Mouse (Mus musculus) midbrain, embryonic 14.5 days (tissue): ENCODE measurements around the gene Chrna5. TPM values are rescaled to one million over a fixed set of nuclear protein-coding genes. Genes with fewer than 3 reads are reported as not detected.

ENCODE experiments used
- ATAC-seq: fragments of 200-750 bp; cut with Nextera tagmentation; 2 replicates; pipeline ENCODE4 v1.8.0; 2017; ENCODE audit warnings: moderate number of reproducible peaks, moderate library complexity; ENCODE audit not compliant: low FRiP score, low TSS enrichment
- DNase-seq: peaks from one replicate; pipeline ENCODE4 v3.0.0-alpha.2; 2015
- H3K27ac ChIP-seq: fragments of 300-500 bp; sonication (generic); replicated peaks from 2 replicates; pipeline ENCODE4 v1.5.1; 2014; ENCODE audit warnings: mild to moderate bottlenecking, low read depth, low read length, moderate library complexity
- H3K27me3 ChIP-seq: fragments of 300-500 bp; sonication (generic); 2 replicates; pipeline ENCODE4 v1.6.1; 2014; ENCODE audit warnings: low read length, control low read depth, mixed read lengths; ENCODE audit not compliant: control insufficient read depth, insufficient read depth
- H3K36me3 ChIP-seq: fragments of 300-500 bp; sonication (generic); 2 replicates; pipeline ENCODE4 v1.6.1; 2014; ENCODE audit warnings: low read length, control low read depth; ENCODE audit not compliant: control insufficient read depth, insufficient read depth
- H3K4me1 ChIP-seq: fragments of 300-500 bp; sonication (generic); 2 replicates; pipeline ENCODE4 v1.6.1; 2014; ENCODE audit warnings: mild to moderate bottlenecking, antibody characterized with exemption, low read length, control low read depth; ENCODE audit not compliant: control insufficient read depth, insufficient read depth
- H3K4me2 ChIP-seq: fragments of 300-500 bp; sonication (generic); 2 replicates; pipeline ENCODE4 v1.6.1; 2014; ENCODE audit warnings: mild to moderate bottlenecking, low read length, moderate library complexity
- H3K4me3 ChIP-seq: fragments of 300-500 bp; sonication (generic); replicated peaks from 2 replicates; pipeline ENCODE4 v1.5.1; 2014; ENCODE audit warnings: low read depth, low read length
- H3K9ac ChIP-seq: fragments of 300-500 bp; sonication (generic); replicated peaks from 2 replicates; pipeline ENCODE4 v1.6.1; 2014; ENCODE audit warnings: mild to moderate bottlenecking, low read length, moderate library complexity
- H3K9me3 ChIP-seq: fragments of 300-500 bp; sonication (generic); 2 replicates; pipeline ENCODE4 v1.6.1; 2016; ENCODE audit warnings: low read length, control low read depth, mixed read lengths; ENCODE audit not compliant: control insufficient read depth
- WGBS: fragments of 180-500 bp; shearing (Covaris S2); extraction: QIAGEN DNeasy Blood & Tissue Kit; methylation state at CpG from one replicate; pipeline ENCODE4 v1.1.7; 2014; 5-methylcytosine and 5-hydroxymethylcytosine counted together
- polyA plus RNA-seq: library from polyadenylated mRNA; unstranded; fragments of >200 nt; fragmentation: Nextera tagmentation; extraction: Ambion mirVana; gene quantifications from 2 replicates; pipeline ENCODE4 v1.2.1, GENCODE M21; 2014

The Chrna5 gene
- polyA plus RNA-seq, 1 experiment from 2014 or later: 8.0 TPM

DNA sequence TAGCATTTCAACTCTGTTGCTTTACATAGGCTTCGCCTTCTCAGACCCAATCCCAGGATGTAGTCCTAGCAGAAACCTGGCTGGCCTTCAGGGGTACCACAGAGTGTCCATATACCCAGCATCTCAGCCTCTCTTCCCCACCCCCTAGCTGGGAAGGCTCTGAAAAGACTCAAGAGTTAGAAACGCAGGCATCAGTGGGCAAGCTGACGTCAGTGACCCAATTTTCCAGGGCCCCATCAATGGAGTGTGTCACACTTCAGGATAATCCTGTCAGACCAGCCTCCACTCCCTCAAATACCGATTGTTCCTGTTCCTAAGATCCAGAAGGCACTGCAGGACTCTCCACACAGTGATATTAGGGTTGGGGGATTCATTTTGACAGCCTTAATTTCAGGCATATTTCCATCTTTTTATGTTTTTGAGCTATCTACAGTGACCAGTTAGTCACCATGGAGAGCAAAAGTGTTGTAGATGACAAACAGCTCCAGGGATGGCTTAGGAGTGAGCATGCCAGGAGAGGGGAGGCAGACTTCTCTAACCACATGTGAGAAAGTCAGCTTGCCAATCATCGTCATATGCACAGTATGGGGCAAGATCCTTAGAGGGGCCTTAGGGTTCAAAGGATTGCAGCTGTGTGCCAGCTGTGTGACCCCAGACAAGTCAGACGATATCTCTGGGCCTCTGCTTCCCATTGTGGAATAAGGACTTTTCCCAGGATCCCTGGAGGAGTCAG is 50.9 kb downstream of the Chrna5 start:
- peak; percentile 66 for DNase-seq
- no peak overlapping the region for H3K4me2 ChIP-seq
- H3K9ac ChIP-seq: no peak overlapping the region
- no peaks in the 10 kb centered on the region for H3K9me3 ChIP-seq
- no peak overlapping the region for H3K4me3 ChIP-seq
- peaks cover 9% of the 10 kb centered on the region; the same call in 1 of the 2 replicates for H3K27me3 ChIP-seq
- 18% methylated on average over 6 of the region's 6 CpGs for WGBS
- peak; percentile 58 for ATAC-seq
- no peaks in the 10 kb centered on the region for H3K36me3 ChIP-seq
- H3K27ac ChIP-seq: no peak overlapping the region
- peaks cover under 1% of the 10 kb centered on the region; the same call in 1 of the 2 replicates for H3K4me1 ChIP-seq

DNA sequence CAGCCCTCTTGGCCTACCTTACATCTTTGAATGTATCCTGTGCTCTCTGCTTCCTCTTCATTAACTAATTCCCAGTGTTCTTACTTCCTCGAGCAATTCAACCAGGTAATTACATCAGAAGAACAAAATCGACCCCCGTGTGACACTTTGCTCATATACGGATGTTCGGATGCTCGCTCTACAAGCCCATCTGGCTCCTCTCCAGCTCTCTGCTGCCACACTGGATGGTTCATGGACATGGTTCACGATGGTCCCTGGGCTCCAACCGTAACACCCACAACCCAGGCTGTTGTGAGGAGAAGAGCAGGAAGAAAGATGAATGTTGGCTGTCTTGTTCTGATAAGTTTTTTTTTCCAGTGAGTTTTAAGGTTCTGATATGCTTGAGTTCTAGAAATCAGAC is 58.3 kb downstream of the Chrna5 start:
- WGBS: 80% methylated on average over 8 of the region's 8 CpGs
- Histone ChIP-seq H3K4me2 (no peak overlapping the region), H3K4me3 (no peak overlapping the region), H3K27me3 (no peaks in the 10 kb centered on the region), H3K9me3 (no peaks in the 10 kb centered on the region), H3K27ac (no peak overlapping the region), H3K36me3 (no peaks in the 10 kb centered on the region), H3K4me1 (no peaks in the 10 kb centered on the region), H3K9ac (no peak overlapping the region)
- DNase-seq: no peak
- ATAC-seq: no peak

DNA sequence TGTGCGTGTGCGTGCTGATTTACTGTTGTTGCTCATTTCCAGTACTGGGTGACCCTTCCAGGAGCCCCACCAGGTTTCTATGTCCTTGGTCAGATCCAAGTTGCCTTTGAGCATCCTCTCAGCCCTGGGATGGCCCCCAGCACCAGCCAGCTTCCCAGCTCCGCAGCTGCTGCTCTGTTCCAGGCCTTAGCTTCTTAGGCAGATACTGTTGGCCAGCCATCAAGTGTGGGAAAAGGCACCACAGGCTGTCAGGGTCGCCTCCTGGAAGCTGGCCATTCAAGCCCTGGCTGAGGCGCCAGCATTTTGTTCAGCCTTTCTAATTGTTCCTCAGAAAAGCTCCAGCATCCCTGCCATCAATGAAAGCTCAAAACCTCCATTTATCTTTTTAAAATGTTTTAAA is 59.3 kb downstream of the Chrna5 start:
- no peaks in the 10 kb centered on the region for H3K9me3 ChIP-seq
- H3K4me2 ChIP-seq: no peak overlapping the region
- H3K27me3 ChIP-seq: no peaks in the 10 kb centered on the region
- no peak overlapping the region for H3K9ac ChIP-seq
- H3K36me3 ChIP-seq: no peaks in the 10 kb centered on the region
- H3K4me1 ChIP-seq: no peaks in the 10 kb centered on the region
- no peak overlapping the region for H3K4me3 ChIP-seq
- no peak for ATAC-seq
- H3K27ac ChIP-seq: no peak overlapping the region
- 60% methylated on average over 5 of the region's 5 CpGs for WGBS
- peak; percentile 49 for DNase-seq

DNA sequence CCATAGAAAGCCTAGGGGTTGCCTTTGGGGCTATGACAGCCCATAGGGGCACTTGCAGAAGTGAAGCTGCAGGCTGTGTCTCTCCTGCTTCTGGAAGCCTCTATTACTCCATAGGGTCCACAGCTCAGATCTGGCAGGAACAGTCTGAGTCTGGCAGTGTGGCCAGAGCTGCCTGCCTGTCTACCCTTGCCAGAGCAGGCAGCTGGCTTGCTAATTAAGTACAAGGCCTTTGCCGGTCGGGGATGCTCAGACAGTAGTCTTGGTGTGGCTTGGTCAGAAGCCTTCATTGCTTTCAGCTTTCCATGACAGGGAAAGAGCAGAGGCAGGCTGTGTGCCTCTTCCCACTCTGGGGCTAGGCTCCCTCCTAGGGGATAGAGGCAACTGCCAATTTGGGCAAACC is 60.7 kb downstream of the Chrna5 start:
- WGBS: 57% methylated on average over 2 of the region's 2 CpGs

DNA sequence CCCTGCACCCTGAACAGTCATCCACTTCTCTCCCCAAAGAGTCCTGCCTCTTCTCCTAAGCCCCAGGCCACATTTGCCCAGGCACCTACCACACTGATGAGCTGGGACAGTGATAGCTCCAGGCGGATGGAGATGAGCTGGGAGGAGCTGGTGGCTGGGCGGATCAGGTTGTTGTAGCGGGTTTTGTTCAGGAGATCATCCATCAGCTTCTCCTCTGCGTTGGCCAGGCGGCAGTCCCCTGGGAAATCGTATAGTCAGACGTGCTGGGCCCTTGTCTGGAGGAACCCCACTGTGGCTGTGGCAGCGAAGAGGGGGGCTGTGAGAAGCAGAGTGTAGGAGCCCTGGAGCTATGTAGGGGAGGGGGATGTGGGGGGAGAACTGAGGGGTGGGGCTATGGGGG is 63.0 kb downstream of the Chrna5 start:
- H3K4me2 ChIP-seq: no peak overlapping the region
- no peak for ATAC-seq
- DNase-seq: peak; percentile 34
- H3K36me3 ChIP-seq: no peaks in the 10 kb centered on the region
- H3K4me3 ChIP-seq: no peak overlapping the region
- 10% methylated on average over 8 of the region's 8 CpGs for WGBS
- H3K27me3 ChIP-seq: peaks cover 5% of the 10 kb centered on the region; the same call in 1 of the 2 replicates
- no peak overlapping the region for H3K27ac ChIP-seq
- H3K9me3 ChIP-seq: no peaks in the 10 kb centered on the region
- H3K9ac ChIP-seq: no peak overlapping the region
- H3K4me1 ChIP-seq: peaks cover 8% of the 10 kb centered on the region

More for the DNA sequence above, 60.7 kb downstream of the Chrna5 start:
- Histone ChIP-seq H3K4me1 (no peaks in the 10 kb centered on the region), H3K4me2 (no peak overlapping the region), H3K4me3 (no peak overlapping the region), H3K36me3 (no peaks in the 10 kb centered on the region), H3K27ac (no peak overlapping the region), H3K27me3 (no peaks in the 10 kb centered on the region), H3K9me3 (no peaks in the 10 kb centered on the region), H3K9ac (no peak overlapping the region)
- DNase-seq (peak; percentile 31), ATAC-seq (no peak)

DNA sequence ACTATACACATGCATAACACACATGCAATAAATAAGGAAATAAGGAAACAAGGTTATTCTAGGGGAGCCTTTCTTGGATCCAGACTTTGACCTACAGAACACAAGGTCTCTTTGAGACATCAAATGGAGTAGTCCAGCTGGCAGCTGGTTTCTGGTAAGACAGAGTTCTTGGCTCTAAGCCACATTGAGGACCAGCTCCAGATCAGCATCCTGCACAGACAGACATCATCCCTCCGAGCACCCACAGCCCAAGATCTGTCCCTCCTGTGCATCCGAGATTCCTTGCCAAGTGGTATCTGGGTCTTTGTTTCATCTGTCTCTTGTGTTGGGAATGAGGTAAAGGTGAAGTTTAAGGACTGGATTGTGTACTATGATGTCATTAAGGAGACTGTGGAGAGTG is 64.3 kb downstream of the Chrna5 start:
- ATAC-seq: no peak
- Histone ChIP-seq H3K27ac (no peak overlapping the region), H3K4me1 (peaks cover 10% of the 10 kb centered on the region)

DNA sequence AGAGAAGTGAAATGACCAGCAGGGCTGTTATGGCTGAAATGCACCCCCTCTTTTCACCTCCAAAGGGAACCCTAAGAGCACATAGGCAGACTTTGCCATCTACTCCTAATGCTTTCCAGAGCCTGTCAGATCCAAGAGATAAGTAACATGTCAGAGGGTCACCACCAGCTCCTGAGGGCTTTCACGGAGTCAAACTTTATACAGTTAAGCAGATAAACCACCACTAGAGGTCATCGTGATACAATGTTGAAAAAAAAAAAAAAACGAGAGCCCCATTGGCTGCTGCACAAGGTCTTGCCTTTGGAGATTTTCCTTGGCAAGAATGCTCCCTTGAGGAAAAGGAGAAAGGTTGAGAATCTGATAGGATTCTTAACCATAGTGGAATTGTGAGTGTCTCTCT is 66.1 kb downstream of the Chrna5 start:
- Histone ChIP-seq H3K9me3 (no peaks in the 10 kb centered on the region), H3K9ac (no peak overlapping the region), H3K4me3 (no peak overlapping the region), H3K27ac (no peak overlapping the region), H3K4me2 (no peak overlapping the region), H3K36me3 (no peaks in the 10 kb centered on the region), H3K4me1 (peaks cover 10% of the 10 kb centered on the region), H3K27me3 (peaks cover 5% of the 10 kb centered on the region; the same call in 1 of the 2 replicates)
- ATAC-seq: no peak
- under 1% methylated on average over 3 of the region's 3 CpGs for WGBS
- peak; percentile 65 for DNase-seq

More for the DNA sequence above, 64.3 kb downstream of the Chrna5 start:
- H3K9ac ChIP-seq: no peak overlapping the region
- no peaks in the 10 kb centered on the region for H3K9me3 ChIP-seq
- H3K4me3 ChIP-seq: no peak overlapping the region
- no peaks in the 10 kb centered on the region for H3K36me3 ChIP-seq
- no peak overlapping the region for H3K4me2 ChIP-seq
- DNase-seq: no peak
- 87% methylated on average over 2 of the region's 2 CpGs for WGBS
- peaks cover 5% of the 10 kb centered on the region; the same call in 1 of the 2 replicates for H3K27me3 ChIP-seq

DNA sequence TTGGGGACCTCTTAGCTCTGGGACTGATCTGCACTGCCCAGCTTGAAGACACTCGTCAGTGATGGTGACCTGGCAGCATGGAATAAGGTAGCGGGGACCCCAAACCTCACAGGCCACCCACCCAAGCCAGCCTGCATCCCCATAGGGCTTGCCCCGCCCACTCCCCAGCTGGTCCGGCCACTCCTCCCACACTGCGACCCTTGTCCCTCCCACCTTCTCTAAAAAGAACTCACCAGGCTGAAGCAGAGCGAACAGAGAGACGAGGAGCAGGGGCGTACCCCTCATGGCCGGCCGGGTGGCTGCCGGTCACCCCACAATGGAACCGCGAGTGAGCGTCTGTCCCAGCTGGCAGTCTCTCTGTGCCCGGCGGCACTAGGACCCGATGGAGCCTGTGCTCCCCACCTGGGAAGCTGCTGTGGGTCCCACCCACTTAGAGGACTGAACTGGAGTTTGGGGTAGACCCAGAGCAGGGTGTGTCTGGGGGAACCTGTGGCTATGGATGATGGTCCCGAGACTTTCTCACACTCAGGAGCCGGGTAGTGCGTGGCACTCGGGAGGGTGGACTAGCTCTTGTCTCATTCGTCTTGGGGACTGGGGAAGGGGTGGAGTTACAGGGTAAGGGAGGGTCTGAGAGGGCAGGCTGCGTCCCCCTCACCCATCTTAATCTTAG is 67.7 kb downstream of the Chrna5 start, which contains the start of gene Chrnb4:
Chrnb4 (minus strand) TSS at position 569 of the 670 bp plus-strand sequence.
- Histone ChIP-seq H3K4me2 (peak within 1 kb of the TSS; percentile 79), H3K4me1 (peaks cover 10% of the 10 kb centered on the region), H3K27me3 (peaks cover 5% of the 10 kb centered on the region; the same call in 1 of the 2 replicates), H3K9me3 (no peaks in the 10 kb centered on the region), H3K27ac (no peak within 1 kb of the TSS), H3K4me3 (peak within 1 kb of the TSS; percentile 40), H3K9ac (peak within 1 kb of the TSS; percentile 39; the same call in 1 of the 2 replicates), H3K36me3 (no peaks in the 10 kb centered on the region)
- under 1% methylated on average over 23 of the region's 23 CpGs for WGBS
- peak; percentile 40 for DNase-seq
- ATAC-seq: peak; percentile 55
